Mouse (Mus musculus) ES-CJ7 (cell line): ENCODE measurements at regions not wholly inside any gene's neighbourhood (a gene's known extent, or its start where the extent isn't known, plus 50 kb on each side); places are given as distances from the start of the nearest gene placed in this dataset.
A peak's percentile ranks its signal among the peaks of the same experiment; 100 is the strongest.

ENCODE experiments used
- DNase-seq: peaks from one replicate; pipeline ENCODE4 v3.0.0; 2011; ENCODE audit warnings: low read depth, low spot score

DNA sequence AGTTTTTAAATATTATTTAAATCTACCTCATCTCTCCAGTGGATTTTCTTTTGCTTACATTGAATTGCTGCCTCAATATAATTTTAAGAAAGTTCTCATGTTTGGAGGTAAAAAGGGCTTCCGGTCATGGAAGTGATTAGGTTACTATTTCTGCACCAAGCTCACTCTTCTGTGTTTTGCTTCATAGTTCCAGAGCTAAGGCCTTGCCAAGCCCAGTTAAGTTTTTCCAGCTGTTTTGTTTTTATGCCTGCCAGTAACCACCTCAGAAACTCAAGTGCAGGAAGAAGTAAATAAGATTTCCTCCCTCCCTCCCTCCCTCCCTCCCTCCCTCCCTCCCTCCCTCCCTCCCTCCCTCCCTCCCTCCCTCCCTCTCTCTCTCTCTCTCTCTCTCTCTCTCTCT, 2466.1 kb downstream of the Poteg start:
- no peak for DNase-seq

DNA sequence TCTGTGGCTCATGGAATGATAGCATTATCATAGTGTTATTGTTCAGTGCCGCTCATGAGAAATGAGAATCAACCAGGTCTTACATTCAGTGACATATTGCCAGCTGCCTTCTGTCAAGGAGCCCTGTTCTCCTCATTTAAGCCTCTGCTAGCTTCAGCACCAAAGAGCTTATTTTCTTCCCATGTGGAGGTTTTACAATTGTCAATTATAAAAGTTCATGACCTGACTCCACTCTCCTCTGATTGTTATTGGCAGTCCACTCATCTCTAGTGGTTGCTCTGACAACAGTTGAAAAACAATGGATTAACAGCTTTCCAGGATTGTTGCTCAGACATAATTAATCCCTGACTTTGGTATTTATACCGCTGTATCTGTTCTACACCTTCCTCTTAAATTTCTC, 2473.0 kb downstream of the Poteg start:
- no peak for DNase-seq

DNA sequence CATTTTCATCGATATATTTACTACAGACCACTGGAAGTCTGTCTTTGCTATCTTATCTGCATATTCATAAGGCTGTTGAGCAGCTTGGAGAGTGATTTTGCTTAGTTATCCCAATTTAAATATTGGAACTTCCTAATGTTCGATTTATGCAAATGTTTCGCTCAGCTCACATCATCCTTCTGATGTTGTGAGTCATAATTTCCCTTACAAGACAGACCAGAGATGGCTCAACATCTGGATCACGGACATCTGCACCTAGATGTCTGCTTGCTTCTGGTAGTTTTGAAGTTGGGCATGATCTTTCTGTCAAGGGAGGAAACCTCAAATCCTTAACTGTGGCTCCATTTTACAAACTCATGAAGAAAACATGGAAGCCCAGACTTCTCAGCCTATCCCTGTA, 2480.8 kb downstream of the Poteg start:
- no peak for DNase-seq

DNA sequence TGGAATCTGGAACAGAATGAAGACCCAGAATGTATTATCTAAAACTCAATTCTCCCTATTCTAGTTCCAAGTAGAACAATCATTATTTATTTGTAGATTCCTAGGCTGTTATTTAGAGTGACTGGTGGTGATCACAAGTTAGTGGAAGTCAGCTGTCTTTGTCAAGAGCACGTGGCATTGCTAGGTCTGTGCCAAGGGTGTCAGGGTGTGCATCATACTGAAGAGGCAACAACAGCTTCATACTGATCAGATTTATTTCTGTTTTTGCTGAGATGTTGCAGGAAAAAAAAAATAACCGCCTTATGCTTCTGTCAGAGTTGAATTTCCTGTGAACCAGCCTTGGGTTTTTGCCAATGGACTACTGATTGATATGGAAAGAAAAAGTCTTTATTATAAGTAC, 2513.9 kb downstream of the Poteg start:
- no peak for DNase-seq

DNA sequence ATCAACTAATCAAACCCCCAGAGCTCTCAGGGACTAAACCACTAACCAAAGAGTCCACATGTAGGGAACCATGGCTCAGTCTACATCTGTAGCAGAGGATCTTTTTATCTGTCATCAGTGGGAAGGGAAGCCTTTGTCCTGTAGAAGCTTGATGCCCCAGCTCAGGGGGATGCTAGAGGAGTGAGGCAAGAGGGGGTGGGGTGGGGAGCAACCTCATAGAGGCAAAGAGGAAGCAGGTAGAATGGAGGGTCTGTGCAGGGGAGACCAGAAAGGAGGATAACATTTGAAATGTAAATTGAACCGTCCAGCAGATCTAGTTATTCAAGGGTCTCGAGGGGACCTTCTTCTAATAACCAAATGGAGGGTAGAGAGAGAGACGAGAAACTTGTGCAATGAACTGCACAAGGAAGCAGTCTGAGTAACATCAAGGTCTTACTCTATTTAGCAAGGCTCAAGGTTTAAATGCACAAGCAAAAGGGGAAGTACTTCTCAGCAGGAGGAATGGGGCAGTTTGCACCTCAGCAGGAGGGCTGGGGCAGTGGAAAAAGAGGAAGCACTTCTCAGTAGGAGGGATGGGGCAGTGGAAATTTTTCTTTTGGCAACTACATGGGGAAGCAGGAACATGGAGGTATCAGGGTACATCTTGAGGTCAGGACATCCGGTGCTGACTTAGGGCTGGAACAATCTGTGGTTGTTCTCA, 2529.3 kb downstream of the Poteg start:
- peak; percentile 92 for DNase-seq

DNA sequence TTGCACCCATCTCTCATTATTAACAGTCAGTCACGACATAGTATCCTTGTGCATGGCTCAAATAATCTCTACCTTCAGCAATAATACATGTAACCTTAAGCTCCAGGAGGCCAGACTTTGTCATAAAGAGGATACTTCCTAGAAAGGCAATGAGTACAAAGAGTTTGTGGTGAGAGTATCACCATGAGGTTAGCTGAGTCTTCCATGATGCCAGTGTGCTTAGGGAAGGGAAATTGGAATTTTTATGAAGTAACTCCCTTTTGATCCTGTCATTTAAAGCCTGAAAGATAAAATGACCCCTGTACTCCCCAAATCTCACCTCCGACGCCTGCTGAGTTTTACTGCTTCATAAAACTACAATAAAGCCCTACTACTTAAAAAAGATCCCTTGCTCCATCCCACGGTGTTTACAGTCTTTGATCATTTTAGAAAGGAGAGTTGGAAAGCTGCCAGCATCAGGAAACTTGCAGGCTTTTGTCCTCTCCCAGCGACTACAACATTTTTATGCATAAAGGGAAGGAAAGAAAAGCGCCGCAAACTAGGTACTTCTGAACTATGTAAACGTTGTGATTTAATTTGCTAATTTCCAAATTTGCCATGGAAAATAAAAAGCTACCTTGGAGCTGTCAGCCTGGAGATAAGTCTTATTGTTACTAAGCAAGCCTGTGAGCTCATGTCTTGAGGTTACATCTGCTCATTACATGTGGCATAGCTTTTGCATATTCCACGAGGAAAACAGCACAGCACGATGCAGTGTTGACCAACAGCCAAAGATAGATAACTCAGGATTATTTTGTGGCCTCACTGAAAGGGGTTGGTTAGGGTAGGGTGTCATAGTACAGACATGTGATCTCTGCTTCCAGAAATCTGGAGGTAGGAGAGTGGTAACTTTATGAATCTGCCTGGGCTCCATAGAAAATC, 2531.4 kb downstream of the Poteg start:
- no peak for DNase-seq

DNA sequence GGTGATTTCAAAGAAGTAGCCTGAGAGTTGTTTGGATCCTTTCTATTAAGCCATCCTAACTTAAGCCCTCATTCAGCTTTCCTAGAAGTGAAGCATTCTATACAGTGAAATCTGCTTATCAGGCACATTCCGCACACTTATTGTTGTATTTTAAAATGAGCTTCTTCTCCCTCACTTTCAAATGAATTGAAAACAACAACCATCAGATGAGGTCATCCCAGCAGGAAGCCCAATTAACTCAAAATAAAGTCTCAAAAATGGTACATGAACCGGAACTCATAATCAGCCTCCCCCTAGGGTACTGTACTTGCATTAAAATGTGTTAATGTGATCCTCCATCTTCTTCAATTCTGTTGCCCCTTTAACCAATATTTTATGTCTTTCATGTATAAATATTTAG, 2545.1 kb downstream of the Poteg start:
- DNase-seq: no peak

DNA sequence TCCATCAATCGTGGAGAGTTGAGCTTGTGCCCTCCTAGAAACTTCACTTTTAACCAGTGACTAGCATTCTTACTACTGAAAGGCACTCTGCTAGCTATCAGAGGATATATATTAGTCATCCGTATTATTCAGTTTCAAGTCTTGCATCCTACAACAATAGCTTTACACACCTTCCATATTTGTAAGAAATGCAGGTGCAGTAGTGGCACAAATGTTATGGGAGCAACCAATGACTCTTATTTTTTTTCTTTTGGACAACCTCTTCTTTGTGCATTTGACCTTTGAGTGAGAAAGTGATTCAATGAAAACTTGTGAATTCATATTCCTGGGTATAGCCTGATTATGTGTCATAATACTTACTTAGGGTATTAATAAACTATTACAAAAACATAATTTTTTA, 2551.9 kb downstream of the Poteg start:
- no peak for DNase-seq
